Mouse (Mus musculus): ENCODE measurements around the gene Invs. TPM values are rescaled to one million over a fixed set of nuclear protein-coding genes. Genes with fewer than 3 reads are reported as not detected.

Invs gene
- total and polyA plus RNA-seq, 3 experiments, result 5.1 to 6.9 (median 5.7) TPM

- H3K9ac ChIP-seq (ENCODE audit: insufficient read depth, low read depth), result no peak overlapping the region
- in situ Hi-C loops (cut with MboI; ENCODE audit: low pct_ligation_motif_present, low pct_unique_long_range_greater_than_20kb, low sequenced_read_pairs) (loop anchor here (10.0 kb wide), 1 partner anchor 48 kb away; no protein-coding TSS in a partner anchor), dilution Hi-C loops (cut with MboI; ENCODE audit: extremely low pct_ligation_motif_present, extremely low pct_unique_long_range_greater_than_20kb, low sequenced_read_pairs) (no loop called here)
- no peak for TF ChIP-seq POLR2AphosphoS2 (IDR thresholded peaks at IDR 0.05; ENCODE audit: low read depth, low read length)
- TF ChIP-seq TCF12 (IDR thresholded peaks at IDR 0.05; ENCODE audit: low read depth, low read length), result no peak
- TF ChIP-seq PAX5 (IDR thresholded peaks at IDR 0.05; ENCODE audit: low read length), result no peak
- no peak for TF ChIP-seq USF2 (conservative IDR thresholded peaks at IDR 0.05; ENCODE audit: low read depth, low read length)
- no peak for TF ChIP-seq MEF2A (IDR thresholded peaks at IDR 0.05; ENCODE audit: borderline replicate concordance, low read depth, low read length)
- TF ChIP-seq IRF4 (IDR thresholded peaks at IDR 0.05; ENCODE audit: low read depth, low read length), result no peak
- TF ChIP-seq KAT2A (IDR thresholded peaks at IDR 0.05; ENCODE audit: insufficient replicate concordance, low read length), result no peak
- no peak for TF ChIP-seq UBTF (IDR thresholded peaks at IDR 0.05; ENCODE audit: low read depth, low read length)
- no peak for TF ChIP-seq BHLHE40 (IDR thresholded peaks at IDR 0.05; ENCODE audit: low read depth, low read length)
- no peak for TF ChIP-seq ZC3H11A (IDR thresholded peaks at IDR 0.05; ENCODE audit: low read depth, low read length)
- TF ChIP-seq NELFE (IDR thresholded peaks at IDR 0.05; ENCODE audit: low read depth, low read length), result no peak
- no peak for TF ChIP-seq MAX (IDR thresholded peaks at IDR 0.05; ENCODE audit: low read length)
- no peak for TF ChIP-seq CHD1 (IDR thresholded peaks at IDR 0.05; ENCODE audit: low read depth, low read length)
- TF ChIP-seq POLR2A (IDR thresholded peaks at IDR 0.05; ENCODE audit: low read depth, low read length), result no peak
- TF ChIP-seq RAD21 (IDR thresholded peaks at IDR 0.05; ENCODE audit: low read depth, low read length), result no peak
- no peak for TF ChIP-seq JUND (conservative IDR thresholded peaks at IDR 0.05; ENCODE audit: low read depth, low read length)
- TF ChIP-seq ZMIZ1 (IDR thresholded peaks at IDR 0.05; ENCODE audit: low read depth, low read length), result no peak
- peaks cover 0 to 40% of the 10 kb centered on the region in 2 experiments; a peak in 2 of 4 replicates for H3K4me1 ChIP-seq (ENCODE audit: control insufficient read depth in 1 of 2, insufficient read depth in 2 of 2)
- no peak overlapping the region for H3K4me2 ChIP-seq (ENCODE audit: insufficient read depth, low read depth, poor library complexity, severe bottlenecking)
- H3K79me2 ChIP-seq (replicated peaks; ENCODE audit: control insufficient read depth, extremely low read depth, insufficient read depth, poor library complexity, severe bottlenecking), result peaks cover 2% of the 10 kb centered on the region
- no peak for DNase-seq (ENCODE audit: extremely low read depth)
- no peak overlapping the region for H3K4me3 ChIP-seq (replicated peaks in 1 of 3; ENCODE audit: low read depth in 2 of 3, low read length in 2 of 3, poor library complexity in 1 of 3)
- H3K36me3 ChIP-seq (replicated peaks in 1 of 2; ENCODE audit: control insufficient read depth in 1 of 2, insufficient read depth in 1 of 2, low read length in 1 of 2), result peaks cover 17 to 58% of the 10 kb centered on the region in 2 experiments
- H3K27me3 ChIP-seq (replicated peaks), result no peaks in the 10 kb centered on the region
- H3K27ac ChIP-seq (ENCODE audit: insufficient read depth, low read depth), result no peak overlapping the region
- no peaks in the 10 kb centered on the region for H3K9me3 ChIP-seq (replicated peaks; ENCODE audit: low read length)
Observed at GRCm38 (mm10) chr4:48236721-48237120, 42.8 kb upstream of the Invs start.

GRCm38 (mm10) chr4:48239046-48239445 is 40.5 kb upstream of the Invs start:
- Histone ChIP-seq H3K36me3 (replicated peaks in 1 of 2; ENCODE audit: control insufficient read depth in 1 of 2, insufficient read depth in 1 of 2, low read length in 1 of 2) (peaks cover 11 to 40% of the 10 kb centered on the region in 2 experiments), H3K27ac (ENCODE audit: insufficient read depth, low read depth) (no peak overlapping the region), H3K4me1 (ENCODE audit: control insufficient read depth in 1 of 2, insufficient read depth in 2 of 2) (peaks cover 3 to 43% of the 10 kb centered on the region in 2 experiments), H3K27me3 (replicated peaks) (no peaks in the 10 kb centered on the region), H3K4me2 (ENCODE audit: insufficient read depth, low read depth, poor library complexity, severe bottlenecking) (no peak overlapping the region), H3K4me3 (replicated peaks in 1 of 3; ENCODE audit: low read depth in 2 of 3, low read length in 2 of 3, poor library complexity in 1 of 3) (no peak overlapping the region), H3K9ac (ENCODE audit: insufficient read depth, low read depth) (no peak overlapping the region), H3K79me2 (replicated peaks; ENCODE audit: control insufficient read depth, extremely low read depth, insufficient read depth, poor library complexity, severe bottlenecking) (peaks cover 7% of the 10 kb centered on the region), H3K9me3 (replicated peaks; ENCODE audit: low read length) (no peaks in the 10 kb centered on the region)
- no peak for DNase-seq (ENCODE audit: extremely low read depth)
- TF ChIP-seq POLR2AphosphoS2 (IDR thresholded peaks at IDR 0.05; ENCODE audit: low read depth, low read length) (no peak), HCFC1 (IDR thresholded peaks at IDR 0.05; ENCODE audit: low read depth, low read length) (no peak), MAX (IDR thresholded peaks at IDR 0.05; ENCODE audit: low read length) (no peak), TBP (conservative IDR thresholded peaks at IDR 0.05; ENCODE audit: low read depth, low read length) (no peak), CHD2 (IDR thresholded peaks at IDR 0.05; ENCODE audit: low read length) (no peak), USF2 (conservative IDR thresholded peaks at IDR 0.05; ENCODE audit: low read depth, low read length) (no peak), ZMIZ1 (IDR thresholded peaks at IDR 0.05; ENCODE audit: low read depth, low read length) (no peak), JUN (IDR thresholded peaks at IDR 0.05; ENCODE audit: insufficient read depth, low read depth, low read length) (no peak), MAFK (IDR thresholded peaks at IDR 0.05; ENCODE audit: insufficient replicate concordance, low read length) (no peak), KAT2A (IDR thresholded peaks at IDR 0.05; ENCODE audit: insufficient replicate concordance, low read length) (no peak), RCOR1 (conservative IDR thresholded peaks at IDR 0.05; ENCODE audit: low read depth, low read length) (no peak), SIN3A (IDR thresholded peaks at IDR 0.05; ENCODE audit: low read length) (no peak)
- in situ Hi-C loops (cut with MboI; ENCODE audit: low pct_ligation_motif_present, low pct_unique_long_range_greater_than_20kb, low sequenced_read_pairs), result loop anchor here (10.0 kb wide), 1 partner anchor 46 kb away; no protein-coding TSS in a partner anchor
- dilution Hi-C loops (cut with MboI; ENCODE audit: extremely low pct_ligation_motif_present, extremely low pct_unique_long_range_greater_than_20kb, low sequenced_read_pairs), result no loop called here

Measured in CH12.LX (cell line).